Mouse (Mus musculus) monocyte, adult 2 months (primary cell): Measurements from ENCODE around the gene As3mt.
"Not testable (repeated sequence)": the region's sequence is repeated elsewhere in the genome, so short reads cannot be mapped to it uniquely, and the experiment has no call there.

Experiments
- DNase-seq, 2 experiments: peaks; one replicate each; pipeline ENCODE4 v3.0.0; 2022; ENCODE audit warnings: low spot score in 2 of 2, low read depth in 1 of 2

Gene As3mt

DNA sequence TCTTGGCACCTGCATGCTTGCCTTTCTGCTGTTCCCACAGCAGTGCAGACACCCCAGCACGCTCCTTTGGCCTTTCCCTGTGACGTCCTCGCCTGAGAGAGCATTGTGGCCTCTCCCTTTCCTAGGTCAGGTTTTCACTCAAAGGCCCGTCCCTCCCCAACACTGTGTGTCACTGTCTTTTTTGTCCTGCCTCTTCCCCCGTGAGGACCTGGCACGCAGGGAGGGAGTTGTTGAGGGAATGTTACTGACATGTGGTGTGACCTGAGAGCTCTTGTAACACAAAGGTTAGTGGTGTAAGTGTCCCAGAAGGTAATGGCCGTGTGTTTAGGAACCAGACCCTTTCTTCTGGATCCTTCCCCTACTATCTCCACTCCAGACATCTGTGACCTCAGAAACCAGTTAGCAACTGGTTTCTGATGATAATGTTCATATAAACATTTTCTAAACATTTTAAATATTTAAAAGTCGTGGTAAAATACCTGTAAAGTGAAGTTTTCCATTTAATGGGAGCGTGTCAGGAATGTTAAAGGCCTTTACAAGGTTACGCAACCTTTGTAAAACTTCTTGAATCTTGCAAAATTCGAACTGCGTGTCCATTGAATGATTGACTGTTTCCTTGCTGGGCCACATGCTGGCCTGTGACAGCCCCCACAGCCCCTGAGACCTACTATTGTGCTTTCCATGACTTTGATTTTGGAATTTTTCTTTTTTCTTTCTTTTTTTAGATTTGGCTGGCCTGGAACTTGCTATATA is 70.8 kb downstream of the As3mt start:
- DNase-seq, result no peak

DNA sequence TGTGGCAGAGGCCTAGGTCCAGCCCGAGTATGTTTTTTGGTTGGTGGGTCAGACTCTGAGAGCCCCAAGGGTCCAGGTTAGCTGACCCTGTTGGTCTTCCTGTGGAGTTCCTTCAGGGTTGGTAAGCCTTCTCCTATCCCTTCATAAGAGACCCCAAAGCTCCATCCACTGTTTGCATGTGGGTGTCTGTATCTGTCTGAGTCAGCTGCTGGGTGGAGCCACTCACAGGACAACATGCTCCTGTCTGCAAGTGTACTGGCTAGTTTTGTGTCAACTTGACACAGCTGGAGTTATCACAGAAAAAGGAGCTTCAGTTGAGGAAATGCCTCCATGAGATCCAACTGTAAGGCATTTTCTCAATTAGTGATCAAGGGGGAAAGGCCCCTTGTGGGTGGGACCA is 71.9 kb downstream of the As3mt start:
- DNase-seq, result not testable (repeated sequence)

- no peak for DNase-seq
These were observed 76.8 kb downstream of the As3mt start for GRCm38 (mm10) chr19:46784038-46784437.

- DNase-seq, result no peak
These were observed 77.2 kb downstream of the As3mt start for GRCm38 (mm10) chr19:46784502-46784901.

DNA sequence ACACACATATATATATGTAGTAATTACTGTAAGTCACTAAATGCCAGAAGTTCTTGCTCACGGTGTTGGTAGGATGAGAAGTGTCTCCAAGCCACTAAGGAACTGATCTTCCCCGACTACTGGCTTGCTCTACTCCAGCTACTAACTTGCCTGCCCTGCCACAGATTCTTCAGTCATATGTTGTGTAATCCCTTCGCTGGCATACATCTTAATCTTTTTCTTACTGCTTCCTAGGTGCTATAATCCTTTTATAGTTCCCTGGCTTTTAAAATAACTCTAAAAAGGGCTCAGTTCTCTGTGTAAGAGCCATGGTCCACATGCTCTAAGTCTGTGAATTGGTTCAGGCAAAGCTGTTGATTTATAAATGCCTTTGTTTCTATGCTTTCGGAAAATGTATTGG is 78.4 kb downstream of the As3mt start:
- no peak for DNase-seq

- no peak for DNase-seq
These were observed 82.5 kb downstream of the As3mt start for GRCm38 (mm10) chr19:46789782-46790181.
